Mouse (Mus musculus): ENCODE data around the gene Gm20388.
"Not testable (repeated sequence)": the region's sequence is repeated elsewhere in the genome, so short reads cannot be mapped to it uniquely, and the experiment has no call there.

Gm20388 gene

GRCm38 (mm10) chr8:123132953-123133352 lies 3222.3 kb downstream of the Gm20388 start:
- DNase-seq, result no peak

DNA sequence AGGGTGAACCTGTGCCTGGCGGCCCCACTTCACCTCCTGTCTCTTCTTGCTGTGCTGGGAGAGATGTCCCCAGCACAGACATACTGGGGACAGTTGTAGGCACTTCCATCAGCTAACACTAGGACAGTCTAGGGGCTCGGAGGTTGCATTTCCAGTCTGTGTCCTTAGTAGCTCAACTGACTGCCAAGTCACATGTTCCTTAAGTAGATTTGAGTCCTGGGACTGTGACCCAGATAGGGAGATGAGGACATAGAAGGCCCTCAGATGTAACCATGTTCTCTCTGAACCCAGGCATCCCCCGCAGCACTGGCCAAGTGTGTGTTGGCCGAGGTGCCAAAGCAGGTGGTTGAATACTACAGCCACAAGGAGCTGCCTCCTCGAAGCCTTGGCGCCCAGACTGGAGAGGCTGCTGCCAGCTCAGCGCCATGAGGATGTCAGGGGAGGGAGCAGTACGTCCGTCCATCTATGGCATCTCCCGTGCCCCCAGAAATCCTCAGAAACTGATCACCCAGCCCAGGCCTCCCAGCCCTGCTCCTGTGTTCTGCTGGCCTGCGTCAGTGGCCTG lies 3223.6 kb downstream of the Gm20388 start:
- DNase-seq, result peak; percentile 49 to 53

DNA sequence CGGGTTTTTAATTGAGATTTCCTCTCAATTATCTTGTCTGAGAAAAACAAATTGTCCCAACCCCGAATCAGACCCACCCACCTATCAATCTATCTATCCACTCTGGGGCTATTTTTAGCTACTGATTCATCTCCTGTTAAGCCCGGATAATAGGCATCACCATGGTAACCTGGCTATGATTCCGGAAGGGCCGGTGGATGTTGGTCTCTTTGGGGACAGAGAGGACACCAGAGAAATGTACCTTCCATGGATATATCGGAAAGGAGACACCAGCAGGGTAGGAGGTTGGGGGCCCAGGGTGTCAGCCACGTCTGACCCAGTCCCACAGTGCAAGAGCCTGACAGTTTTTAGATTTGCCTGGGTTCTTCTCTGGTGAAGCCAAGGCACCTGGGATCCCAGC lies 3224.8 kb downstream of the Gm20388 start:
- peak; percentile 52 to 59 for DNase-seq

DNA sequence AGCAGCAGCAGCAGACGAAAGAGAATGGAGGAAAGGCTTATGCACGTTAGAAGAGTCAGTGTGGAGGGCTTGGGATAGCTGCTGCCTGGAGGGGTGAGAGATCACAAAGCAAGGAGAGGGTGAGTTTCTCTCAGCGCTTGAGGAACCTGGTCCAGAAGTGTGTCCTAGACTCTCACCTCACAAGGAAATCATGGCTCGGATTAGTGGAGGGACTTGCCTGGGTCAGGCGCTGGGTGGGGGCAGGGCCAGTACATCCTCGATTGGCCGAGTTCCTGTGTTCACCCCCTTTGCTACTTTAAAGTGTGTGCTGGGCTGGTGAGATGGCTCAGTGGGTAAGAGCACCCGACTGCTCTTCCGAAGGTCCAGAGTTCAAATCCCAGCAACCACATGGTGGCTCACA lies 3225.2 kb downstream of the Gm20388 start:
- DNase-seq, result no peak

DNA sequence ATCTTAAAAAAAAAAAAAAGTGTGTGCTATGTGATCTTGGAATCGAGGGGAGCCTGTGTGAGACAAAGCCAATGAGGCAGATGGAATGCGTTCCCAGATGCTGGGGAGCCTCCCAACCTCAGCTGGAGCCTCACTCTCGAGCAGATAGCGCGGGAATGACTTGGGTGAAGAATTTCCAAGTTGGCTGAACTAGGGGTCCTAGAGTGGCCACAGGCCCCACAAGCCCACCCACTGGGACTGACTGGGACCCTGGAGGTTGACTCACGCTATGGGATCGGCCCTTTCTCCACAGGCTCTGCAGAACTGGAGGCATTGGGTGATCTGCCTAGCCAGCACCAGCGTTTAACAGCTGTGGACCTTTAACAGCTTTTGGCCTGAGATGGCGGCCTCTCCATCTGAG lies 3225.6 kb downstream of the Gm20388 start:
- no peak for DNase-seq

GRCm38 (mm10) chr8:123137645-123138077 lies 3227.0 kb downstream of the Gm20388 start:
- DNase-seq, result peak; percentile 64 to 82

DNA sequence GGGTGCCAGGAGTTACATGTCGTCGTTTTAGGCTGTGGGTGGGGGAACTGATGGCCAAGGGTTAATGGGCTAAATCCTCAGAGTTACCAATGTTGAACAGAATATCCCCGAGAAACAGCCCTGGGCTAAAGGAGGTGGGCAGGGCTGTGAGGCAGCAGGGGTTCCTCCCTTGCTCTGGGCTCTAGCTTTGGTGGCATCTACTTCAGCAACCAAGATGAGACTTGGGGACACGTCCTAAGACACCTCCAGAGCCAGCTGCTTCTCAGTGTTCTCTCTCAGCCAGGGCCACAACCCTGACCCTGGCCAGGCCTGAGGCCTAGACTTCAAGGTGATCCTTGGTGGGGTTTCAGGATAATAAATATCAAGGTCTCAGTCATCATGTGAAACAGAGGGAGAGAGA lies 3228.1 kb downstream of the Gm20388 start:
- no peak for DNase-seq

DNA sequence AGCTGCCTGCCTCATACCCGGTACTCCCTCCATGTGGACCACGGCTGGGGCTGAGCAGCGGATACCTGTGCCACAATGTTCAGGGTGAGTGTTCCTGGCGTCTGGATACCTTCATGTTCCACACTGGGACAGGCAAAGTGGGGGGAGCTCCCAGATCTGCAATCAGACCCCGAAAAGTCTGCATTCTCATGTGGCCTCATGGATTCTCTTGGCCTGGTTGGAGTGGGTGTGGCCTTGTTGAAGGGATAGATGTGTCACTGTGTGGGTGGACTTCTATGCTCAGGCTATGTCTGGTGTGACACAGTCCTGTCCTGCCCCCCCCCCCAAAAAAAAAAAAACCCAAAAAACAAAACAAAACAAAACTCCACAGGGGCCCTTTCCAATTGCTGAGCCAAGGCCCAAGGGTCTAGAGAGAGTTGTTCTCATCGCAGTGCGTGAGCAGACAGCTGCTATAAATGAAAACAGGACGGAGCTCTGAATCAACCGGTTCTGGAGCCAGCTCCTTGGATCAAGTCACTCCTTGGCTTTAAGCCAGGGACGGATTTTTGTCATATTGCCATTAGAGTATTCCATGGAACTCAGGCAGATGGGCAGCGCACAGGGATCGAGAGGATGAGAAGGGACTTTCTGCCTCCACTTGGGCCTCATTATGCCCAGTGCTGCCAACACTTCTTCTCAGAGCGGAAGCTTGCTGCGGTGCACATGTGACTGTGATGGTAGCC lies 3231.3 kb downstream of the Gm20388 start:
- peak; percentile 97 for DNase-seq

GRCm38 (mm10) chr8:123145279-123145678 lies 3234.6 kb downstream of the Gm20388 start:
- no peak for DNase-seq

DNA sequence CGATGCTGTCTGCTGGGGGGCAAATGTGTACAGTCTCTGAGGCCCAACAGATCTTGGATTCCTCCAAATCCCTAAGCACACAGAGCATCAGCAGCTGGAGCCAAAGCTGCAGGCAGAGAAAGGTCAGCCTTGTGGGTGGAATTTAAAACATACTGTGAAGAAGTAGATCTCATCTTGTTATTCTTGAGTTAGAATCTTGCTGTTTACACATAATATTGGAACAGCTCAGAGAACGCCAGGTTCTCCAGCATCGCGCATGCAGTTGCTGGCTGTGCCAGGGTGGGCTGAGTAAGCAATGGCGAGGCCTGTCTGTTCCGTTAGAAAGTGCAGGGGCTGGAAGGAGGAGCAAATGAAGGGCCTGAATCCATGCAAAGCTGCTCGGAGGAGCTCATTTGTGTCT lies 3235.7 kb downstream of the Gm20388 start:
- DNase-seq, result no peak

- DNase-seq, result no peak
Observed at GRCm38 (mm10) chr8:123150737-123151171, 3240.1 kb downstream of the Gm20388 start.

GRCm38 (mm10) chr8:123155177-123155576 lies 3244.5 kb downstream of the Gm20388 start:
- peak; percentile 59 to 64 for DNase-seq

DNA sequence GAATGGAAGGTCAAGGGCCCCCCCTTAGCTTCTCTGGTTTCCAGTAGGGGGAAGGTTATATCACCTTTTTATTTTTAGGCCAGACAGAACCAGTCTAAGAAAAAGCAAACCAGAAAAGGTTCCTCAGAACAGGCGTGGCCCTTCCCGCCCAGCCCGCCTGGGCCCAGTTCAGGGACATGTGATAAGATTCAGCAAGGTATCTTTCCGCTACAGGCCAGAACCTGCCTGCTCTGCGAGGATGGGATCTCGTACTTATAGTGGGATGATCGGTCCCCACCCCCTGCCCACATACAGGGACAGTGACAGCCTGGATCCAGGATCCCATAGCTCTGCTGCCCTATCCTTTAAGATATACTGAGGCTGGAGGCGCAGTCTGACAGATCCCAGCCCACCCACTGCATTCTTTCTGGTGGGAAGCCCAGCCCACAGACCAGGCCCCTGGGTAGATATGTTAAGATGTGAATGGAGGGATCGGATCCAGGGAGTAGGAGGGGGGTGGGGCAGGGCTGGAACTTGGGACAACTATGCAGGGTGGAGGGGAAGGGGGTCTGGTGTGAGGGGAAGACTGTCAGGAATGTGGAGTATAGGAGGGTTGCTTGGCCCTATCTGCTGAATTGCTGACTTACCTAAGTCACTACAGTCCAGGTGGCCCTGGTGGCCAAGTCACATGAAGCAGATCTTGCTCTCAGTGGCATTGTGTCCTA lies 3245.6 kb downstream of the Gm20388 start:
- DNase-seq, result no peak

DNA sequence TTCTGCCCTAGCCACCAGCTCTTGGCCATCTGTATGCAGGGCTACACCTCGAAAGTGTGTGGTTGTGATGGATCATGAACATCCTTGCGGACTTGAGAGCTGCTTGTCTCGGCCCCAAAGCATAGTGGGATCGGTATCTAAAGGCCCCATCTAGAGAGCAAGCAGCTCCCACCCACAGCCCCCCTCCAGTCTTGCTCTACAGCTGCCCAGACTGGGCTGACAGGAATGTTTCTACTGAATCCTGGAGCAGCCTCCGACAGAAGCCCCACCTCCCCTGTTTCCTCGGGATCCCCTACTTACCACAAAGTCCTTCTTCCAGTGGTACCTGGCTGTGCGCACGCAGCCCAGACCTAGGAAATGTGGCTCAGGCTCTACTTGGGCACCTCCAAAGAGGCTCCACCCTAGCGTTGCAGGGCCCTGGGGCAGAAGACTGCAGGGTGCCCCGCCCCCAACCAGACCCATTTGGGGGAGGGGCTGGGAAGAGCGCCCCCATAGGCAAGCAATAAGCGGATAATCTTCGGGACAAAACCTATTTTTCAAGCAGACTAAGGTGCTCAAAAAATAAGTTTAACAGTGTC lies 3247.3 kb downstream of the Gm20388 start, which contains the start of gene Sult5a1:
Gene Sult5a1 (minus strand): TSS at position 428 of the 578 bp plus-strand sequence.
- no peak for DNase-seq

DNA sequence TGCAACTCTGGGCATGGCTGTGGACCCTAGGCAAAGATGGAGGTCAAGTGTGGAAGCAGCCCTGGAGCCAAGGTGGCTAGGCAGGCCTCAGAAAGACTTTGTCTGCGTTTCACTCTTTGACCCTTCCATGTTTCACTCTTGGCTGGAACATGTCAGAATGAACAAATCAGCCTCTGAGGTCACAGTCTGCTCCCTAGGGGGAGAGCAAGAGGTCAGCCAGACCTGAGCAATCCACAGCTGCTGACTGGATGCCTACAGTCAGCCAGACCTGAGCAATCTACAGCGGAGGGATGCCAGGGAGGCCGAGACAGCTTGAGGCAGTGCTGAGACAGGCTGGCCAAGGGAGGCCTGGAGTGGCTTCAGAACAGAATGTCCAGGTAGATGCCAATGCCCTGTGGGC lies 3270.8 kb downstream of the Gm20388 start:
- no peak for DNase-seq

DNA sequence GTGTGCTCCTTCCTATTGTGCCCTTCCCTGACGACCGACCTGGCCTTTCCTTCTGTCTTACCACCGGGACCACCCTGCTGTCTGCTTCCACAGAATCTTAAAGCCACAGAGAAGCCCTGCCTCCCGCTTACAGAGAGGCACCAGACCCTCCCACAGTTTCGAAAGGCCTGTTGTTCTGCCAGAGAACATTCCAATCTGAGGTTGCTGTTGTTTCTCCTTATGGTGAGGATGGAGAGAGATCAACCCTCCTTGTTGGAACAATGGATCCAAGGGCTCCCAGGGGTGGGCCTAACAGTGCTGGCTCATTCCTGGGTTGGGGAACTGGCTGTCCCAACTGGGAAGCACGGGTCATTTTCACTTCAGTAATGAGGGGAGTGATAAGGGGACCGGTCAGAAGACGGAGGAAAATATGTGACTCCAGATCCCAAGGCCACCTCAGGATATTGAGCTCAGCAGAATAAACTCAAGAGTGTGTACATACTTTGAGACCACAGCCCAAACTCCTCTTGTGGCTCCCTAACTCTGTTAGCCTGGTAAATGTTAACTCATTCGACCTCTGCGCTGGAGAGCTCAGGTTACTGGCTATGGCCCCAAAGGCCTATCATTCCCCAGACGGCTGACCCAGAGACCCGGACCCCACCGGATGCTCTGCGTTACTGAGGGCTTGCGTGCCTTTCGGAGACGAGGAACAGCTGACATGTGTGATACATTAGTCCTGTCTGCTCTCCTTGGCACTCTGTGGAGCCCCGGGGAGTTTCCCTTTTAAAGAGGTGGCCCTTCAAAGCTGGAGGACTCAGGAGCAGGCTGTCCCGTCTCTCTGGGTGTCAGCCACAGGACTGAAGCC lies 3275.1 kb downstream of the Gm20388 start, which contains the start of gene Dpep1:
Gene Dpep1 (plus strand): TSS at position 677 of the 844 bp plus-strand sequence.
- DNase-seq, result no peak

GRCm38 (mm10) chr8:123188006-123188405 lies 3277.4 kb downstream of the Gm20388 start:
- DNase-seq, result no peak

DNA sequence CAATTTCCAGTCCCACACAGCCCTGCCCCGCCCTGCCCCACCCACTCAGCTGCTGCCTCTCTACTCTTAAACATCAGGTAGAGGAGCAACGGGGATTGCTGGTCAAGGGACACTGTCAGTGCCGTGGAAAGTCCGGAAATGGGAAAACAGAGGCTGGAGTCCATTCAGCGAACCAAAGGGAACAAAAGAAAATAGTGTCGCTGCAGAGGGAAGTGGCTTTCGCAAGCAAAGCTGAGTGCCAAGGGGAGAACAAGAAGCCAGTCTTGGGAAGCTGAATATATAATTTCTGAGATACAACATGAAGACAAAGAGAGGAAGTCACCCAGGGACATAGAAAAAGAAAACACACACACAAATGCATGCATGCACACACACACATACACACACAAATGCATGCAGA lies 3278.2 kb downstream of the Gm20388 start:
- no peak for DNase-seq

- DNase-seq, result peak; percentile 66 to 84
Observed at GRCm38 (mm10) chr8:123190678-123191077, 3280.0 kb downstream of the Gm20388 start.

DNA sequence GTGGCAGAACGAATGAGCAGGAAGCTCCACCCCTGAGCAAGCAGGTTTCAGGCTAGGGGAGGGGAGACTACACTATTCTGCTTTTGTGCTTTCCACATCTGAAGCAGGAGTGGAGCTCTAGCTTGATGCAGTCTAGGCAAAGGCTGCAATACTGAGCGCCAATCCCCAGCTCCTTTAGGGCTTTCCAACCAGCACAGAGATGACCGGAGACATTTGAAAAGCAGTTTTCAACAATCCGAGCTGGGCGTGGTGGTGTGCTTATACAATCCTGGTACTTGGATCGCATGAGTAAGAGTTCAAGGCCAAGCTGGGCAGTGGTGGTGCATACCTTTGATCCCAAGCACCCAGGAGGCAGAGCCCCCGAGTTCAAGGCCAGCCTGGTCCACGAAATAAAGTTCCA lies 3281.3 kb downstream of the Gm20388 start:
- no peak for DNase-seq

- no peak for DNase-seq
Observed at GRCm38 (mm10) chr8:123193771-123194170, 3283.1 kb downstream of the Gm20388 start.

- not testable (repeated sequence) for DNase-seq
Observed at GRCm38 (mm10) chr8:123197016-123197415, 3286.4 kb downstream of the Gm20388 start.
